Mouse (Mus musculus): ENCODE results near the gene Ctdnep1. TPM values are rescaled to one million over a fixed set of nuclear protein-coding genes. Genes with fewer than 3 reads are reported as not detected.
"Not testable (repeated sequence)": the region's sequence is repeated elsewhere in the genome, so short reads cannot be mapped to it uniquely, and the experiment has no call there.

Gene Ctdnep1
- polyA plus RNA-seq, 1 experiment from 2014 or later: 24.4 TPM

DNA sequence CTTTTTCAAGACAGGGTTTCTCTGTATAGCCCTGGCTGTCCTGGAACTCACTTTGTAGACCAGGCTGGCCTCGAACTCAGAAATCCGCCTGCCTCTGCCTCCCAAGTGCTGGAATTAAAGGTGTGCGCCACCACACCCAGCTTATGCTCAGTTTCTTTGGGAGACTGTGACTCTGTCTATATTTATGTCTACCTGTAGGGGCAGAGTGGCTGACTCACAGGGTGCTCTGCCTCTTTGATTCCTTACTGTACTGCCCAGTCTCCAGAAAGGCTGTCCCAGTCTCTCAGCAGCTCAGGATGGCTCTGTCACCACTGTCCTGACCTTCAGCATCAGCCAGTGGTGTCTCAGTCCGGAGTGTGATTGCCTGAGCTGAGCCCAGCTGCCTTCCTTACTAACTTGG, 25.3 kb upstream of the Ctdnep1 start:
- not testable (repeated sequence) for H3K27ac ChIP-seq (replicated peaks; ENCODE audit: low read depth, low read length); H3K27me3 ChIP-seq (ENCODE audit: control insufficient read depth, insufficient read depth, low read length); H3K9ac ChIP-seq (replicated peaks; ENCODE audit: low read length); H3K4me3 ChIP-seq (replicated peaks; ENCODE audit: low read depth, low read length); DNase-seq; H3K36me3 ChIP-seq (ENCODE audit: control insufficient read depth, insufficient read depth, low read length); ATAC-seq (ENCODE audit: low FRiP score, low TSS enrichment); H3K4me2 ChIP-seq (ENCODE audit: low read length); H3K9me3 ChIP-seq (ENCODE audit: control insufficient read depth, low read length); H3K4me1 ChIP-seq (ENCODE audit: control insufficient read depth, insufficient read depth, low read length)
- WGBS: 80% methylated on average over 4 of the region's 4 CpGs

DNA sequence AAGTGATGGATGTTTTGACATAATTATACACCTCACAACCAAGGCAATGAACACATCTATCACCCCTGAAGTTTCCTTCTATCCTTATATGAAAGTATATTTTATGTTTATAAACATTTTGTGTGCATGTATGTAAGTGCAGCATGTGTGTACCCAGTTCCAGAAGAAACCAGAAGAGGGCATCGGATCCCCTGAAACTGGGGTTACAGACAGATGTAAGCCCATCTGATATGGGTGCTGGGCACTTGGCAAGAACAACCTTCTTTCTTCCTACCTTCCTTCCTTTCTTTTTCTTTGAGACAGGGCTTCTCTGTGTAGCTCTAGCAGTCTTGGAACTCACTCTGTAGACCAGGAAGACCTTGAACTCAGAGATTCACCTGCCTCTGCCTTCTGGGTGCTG, 24.7 kb upstream of the Ctdnep1 start:
- H3K4me3 ChIP-seq (replicated peaks; ENCODE audit: low read depth, low read length): no peak overlapping the region
- ATAC-seq (ENCODE audit: low FRiP score, low TSS enrichment) (no peak), DNase-seq (no peak)
- WGBS: 77% methylated on average over 1 of the region's 1 CpGs
- no peaks in the 10 kb centered on the region for H3K27me3 ChIP-seq (ENCODE audit: control insufficient read depth, insufficient read depth, low read length)
- no peak overlapping the region for H3K27ac ChIP-seq (replicated peaks; ENCODE audit: low read depth, low read length)
- H3K36me3 ChIP-seq (ENCODE audit: control insufficient read depth, insufficient read depth, low read length): no peaks in the 10 kb centered on the region
- H3K4me1 ChIP-seq (ENCODE audit: control insufficient read depth, insufficient read depth, low read length): no peaks in the 10 kb centered on the region
- no peaks in the 10 kb centered on the region for H3K9me3 ChIP-seq (ENCODE audit: control insufficient read depth, low read length)
- no peak overlapping the region for H3K4me2 ChIP-seq (ENCODE audit: low read length)
- H3K9ac ChIP-seq (replicated peaks; ENCODE audit: low read length): no peak overlapping the region

DNA sequence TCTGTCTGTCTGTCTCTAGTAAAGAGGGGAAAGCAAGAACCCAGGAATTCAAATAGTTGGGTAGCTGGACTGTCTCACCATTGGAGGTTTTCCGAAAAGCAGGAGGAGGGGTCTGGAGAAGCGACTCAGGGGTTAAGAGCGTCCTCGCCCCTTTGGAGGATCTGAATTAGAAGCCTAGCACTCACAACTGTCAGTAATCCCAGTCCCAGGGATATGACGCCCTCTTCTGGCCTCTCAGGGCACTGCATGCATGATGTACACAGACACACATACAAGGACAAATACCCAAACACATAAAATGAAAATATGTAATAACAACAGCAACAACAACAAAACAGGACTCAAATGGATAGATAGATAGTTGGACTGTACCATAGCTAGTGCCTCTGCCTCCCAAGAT, 20.3 kb upstream of the Ctdnep1 start:
- H3K27ac ChIP-seq (replicated peaks; ENCODE audit: low read depth, low read length): no peak overlapping the region
- no peak for ATAC-seq (ENCODE audit: low FRiP score, low TSS enrichment)
- H3K4me1 ChIP-seq (ENCODE audit: control insufficient read depth, insufficient read depth, low read length): no peaks in the 10 kb centered on the region
- DNase-seq: no peak
- H3K36me3 ChIP-seq (ENCODE audit: control insufficient read depth, insufficient read depth, low read length): no peaks in the 10 kb centered on the region
- no peak overlapping the region for H3K4me3 ChIP-seq (replicated peaks; ENCODE audit: low read depth, low read length)
- WGBS: 22% methylated on average over 5 of the region's 5 CpGs
- no peaks in the 10 kb centered on the region for H3K9me3 ChIP-seq (ENCODE audit: control insufficient read depth, low read length)
- H3K4me2 ChIP-seq (ENCODE audit: low read length): no peak overlapping the region
- peaks cover 28% of the 10 kb centered on the region for H3K27me3 ChIP-seq (ENCODE audit: control insufficient read depth, insufficient read depth, low read length)
- H3K9ac ChIP-seq (replicated peaks; ENCODE audit: low read length): no peak overlapping the region

DNA sequence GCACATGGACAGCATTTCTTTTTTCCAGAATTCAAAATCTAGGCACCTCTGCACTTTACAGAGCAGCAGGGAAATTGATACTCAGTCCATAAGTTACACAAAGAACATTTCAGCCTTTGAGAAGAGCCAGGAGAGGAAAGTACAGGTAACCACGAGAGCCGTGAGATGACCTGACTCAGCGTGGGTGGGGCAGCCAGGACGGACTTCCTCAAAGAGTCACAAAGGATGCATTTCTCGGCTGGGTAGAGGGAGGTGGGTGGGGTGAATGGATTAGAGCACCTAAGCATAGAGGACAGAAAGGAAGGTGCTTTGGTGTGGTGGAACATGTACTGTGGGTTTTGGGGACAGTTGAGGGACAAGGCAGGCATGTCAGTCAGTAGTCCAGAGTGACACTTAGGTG, 19.1 kb upstream of the Ctdnep1 start:
- ATAC-seq (ENCODE audit: low FRiP score, low TSS enrichment) (no peak), DNase-seq (no peak)
- Histone ChIP-seq H3K4me2 (ENCODE audit: low read length) (no peak overlapping the region), H3K9me3 (ENCODE audit: control insufficient read depth, low read length) (no peaks in the 10 kb centered on the region), H3K4me1 (ENCODE audit: control insufficient read depth, insufficient read depth, low read length) (0 out of 2 replicates have a peak, but pooled peaks cover 4% of the 10 kb centered on the region), H3K4me3 (replicated peaks; ENCODE audit: low read depth, low read length) (no peak overlapping the region), H3K9ac (replicated peaks; ENCODE audit: low read length) (no peak overlapping the region), H3K36me3 (ENCODE audit: control insufficient read depth, insufficient read depth, low read length) (no peaks in the 10 kb centered on the region), H3K27me3 (ENCODE audit: control insufficient read depth, insufficient read depth, low read length) (peaks cover 40% of the 10 kb centered on the region), H3K27ac (replicated peaks; ENCODE audit: low read depth, low read length) (no peak overlapping the region)
- WGBS: 51% methylated on average over 5 of the region's 5 CpGs

DNA sequence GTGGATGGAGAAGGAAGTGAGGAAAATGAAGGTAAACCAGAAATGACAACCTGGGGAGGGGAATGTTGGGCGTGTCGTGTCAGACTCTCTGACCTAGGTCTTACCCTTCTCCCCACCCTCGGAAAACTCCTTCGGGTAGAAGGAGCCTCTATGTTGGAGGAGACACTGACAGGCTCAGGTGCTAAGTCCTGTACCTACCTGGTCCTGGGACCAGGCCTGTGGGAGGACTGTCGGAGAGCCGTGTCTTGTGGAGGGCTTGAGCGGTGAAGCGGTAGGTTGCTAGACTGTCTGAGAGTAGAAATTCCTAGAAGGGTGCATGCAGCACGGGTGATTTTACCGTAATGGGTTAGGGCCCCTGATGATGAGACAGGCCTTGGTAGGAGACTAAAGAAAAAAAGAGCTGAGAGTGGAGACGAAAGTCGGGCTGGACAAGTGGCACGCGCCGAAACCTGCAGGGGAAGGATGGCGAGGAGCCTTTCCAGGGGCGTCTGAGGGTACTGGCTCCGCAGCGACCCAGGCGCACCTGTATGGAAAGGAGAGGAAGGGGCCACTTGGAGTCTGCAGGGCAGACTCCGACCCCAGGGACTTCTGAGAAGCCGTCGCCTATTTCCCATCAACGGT, 16.2 kb upstream of the Ctdnep1 start, which contains the start of gene Cldn7:
Gene Cldn7, plus strand, starts transcription at position 130 of the 621 bp plus-strand sequence.
- Histone ChIP-seq H3K4me1 (ENCODE audit: control insufficient read depth, insufficient read depth, low read length) (0 out of 2 replicates have a peak, but pooled peaks cover 5% of the 10 kb centered on the region), H3K9ac (replicated peaks; ENCODE audit: low read length) (no peak within 1 kb of the TSS), H3K27me3 (ENCODE audit: control insufficient read depth, insufficient read depth, low read length) (peaks cover 55% of the 10 kb centered on the region), H3K9me3 (ENCODE audit: control insufficient read depth, low read length) (no peaks in the 10 kb centered on the region), H3K4me2 (ENCODE audit: low read length) (0 out of 2 replicates have a peak within 1 kb of the TSS, but pooled peaks have one; percentile 17), H3K4me3 (replicated peaks; ENCODE audit: low read depth, low read length) (0 out of 2 replicates have a peak within 1 kb of the TSS, but pooled peaks have one; percentile 7), H3K27ac (replicated peaks; ENCODE audit: low read depth, low read length) (no peak within 1 kb of the TSS), H3K36me3 (ENCODE audit: control insufficient read depth, insufficient read depth, low read length) (peaks cover 13% of the 10 kb centered on the region)
- WGBS: 11% methylated on average over 24 of the region's 24 CpGs
- ATAC-seq (ENCODE audit: low FRiP score, low TSS enrichment) (no peak), DNase-seq (no peak)

DNA sequence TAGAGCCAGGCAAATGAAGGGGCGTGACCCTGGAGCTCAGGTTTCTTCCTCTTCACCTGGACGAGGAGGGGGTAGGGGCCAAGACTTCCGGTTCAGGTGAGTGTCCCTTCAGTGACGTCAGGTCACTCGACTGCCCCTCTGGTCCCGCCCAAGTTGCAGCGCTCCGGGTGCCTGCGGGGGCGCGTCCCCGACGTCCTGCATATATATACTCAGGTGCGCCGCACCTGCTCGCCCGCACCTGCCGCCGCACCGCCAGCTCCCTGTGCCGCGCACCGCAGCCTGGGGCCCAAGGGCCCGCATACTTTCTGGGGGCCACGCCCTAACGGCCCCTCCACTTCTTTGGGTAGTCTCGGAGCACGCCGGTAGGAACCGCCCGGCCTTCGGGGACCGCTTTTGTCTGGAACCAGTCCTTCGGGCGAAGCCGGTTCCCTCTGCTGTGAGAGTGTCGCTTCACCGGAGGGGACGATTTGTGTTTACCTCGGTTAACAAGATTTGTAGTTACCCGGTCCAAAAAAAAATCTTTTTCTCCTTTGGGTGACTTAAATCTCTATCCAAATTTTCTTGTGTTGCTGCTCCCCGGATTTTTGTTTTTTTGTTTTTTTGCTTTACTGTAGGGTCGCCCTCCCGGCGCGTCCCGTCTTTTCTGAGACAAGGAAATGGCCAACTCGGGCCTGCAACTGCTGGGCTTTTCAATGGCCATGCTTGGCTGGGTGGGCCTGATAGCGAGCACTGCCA, 15.5 kb upstream of the Ctdnep1 start:
- DNase-seq (peak; percentile 28), ATAC-seq (ENCODE audit: low FRiP score, low TSS enrichment) (no peak)
- Histone ChIP-seq H3K27me3 (ENCODE audit: control insufficient read depth, insufficient read depth, low read length) (peaks cover 55% of the 10 kb centered on the region), H3K36me3 (ENCODE audit: control insufficient read depth, insufficient read depth, low read length) (peaks cover 20% of the 10 kb centered on the region), H3K27ac (replicated peaks; ENCODE audit: low read depth, low read length) (no peak overlapping the region), H3K4me1 (ENCODE audit: control insufficient read depth, insufficient read depth, low read length) (0 out of 2 replicates have a peak, but pooled peaks cover 5% of the 10 kb centered on the region), H3K4me3 (replicated peaks; ENCODE audit: low read depth, low read length) (0 out of 2 replicates have a peak overlapping the region, but pooled peaks have one; percentile 7), H3K4me2 (ENCODE audit: low read length) (0 out of 2 replicates have a peak overlapping the region, but pooled peaks have one; percentile 17), H3K9me3 (ENCODE audit: control insufficient read depth, low read length) (no peaks in the 10 kb centered on the region), H3K9ac (replicated peaks; ENCODE audit: low read length) (no peak overlapping the region)
- WGBS: 2% methylated on average over 49 of the region's 49 CpGs

DNA sequence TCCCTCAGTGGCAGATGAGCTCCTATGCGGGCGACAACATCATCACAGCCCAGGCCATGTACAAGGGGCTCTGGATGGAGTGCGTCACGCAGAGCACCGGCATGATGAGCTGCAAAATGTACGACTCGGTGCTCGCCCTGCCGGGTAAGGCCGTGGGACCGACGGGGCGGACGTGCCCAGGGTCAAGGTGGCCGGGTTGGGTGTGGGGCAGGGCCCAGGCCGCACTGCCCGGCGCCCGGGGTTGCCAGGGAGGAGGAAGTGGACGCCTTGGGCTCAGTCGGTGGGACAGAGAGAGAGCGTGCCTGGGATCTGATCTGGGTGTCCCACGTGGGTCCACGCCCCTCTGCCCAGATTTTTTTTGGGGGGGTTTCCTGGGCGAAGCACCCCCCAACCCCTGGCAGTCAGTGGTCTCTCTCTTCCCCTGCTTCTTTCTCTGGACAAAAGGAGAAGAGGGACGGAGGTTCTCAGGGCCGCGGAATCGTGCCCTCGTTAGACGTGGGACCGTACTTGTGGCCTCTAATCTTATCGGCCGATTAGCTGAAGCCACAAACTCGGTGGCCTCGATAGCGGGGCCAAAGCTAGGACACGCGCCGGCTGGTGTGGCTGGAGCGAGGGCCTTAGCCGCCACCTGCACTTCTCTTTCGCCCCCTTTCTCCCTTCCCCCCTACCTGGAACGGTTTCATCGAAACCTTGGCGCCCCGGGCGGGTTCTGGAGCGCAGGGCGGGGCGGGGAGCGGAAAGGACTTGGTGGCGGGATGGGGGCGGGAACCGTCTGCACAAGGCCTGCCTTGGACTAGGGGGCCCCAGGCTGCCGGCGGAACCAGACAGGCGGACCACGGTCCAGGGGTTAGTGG, 14.7 kb upstream of the Ctdnep1 start:
- ATAC-seq (ENCODE audit: low FRiP score, low TSS enrichment): no peak
- Histone ChIP-seq H3K9me3 (ENCODE audit: control insufficient read depth, low read length) (no peaks in the 10 kb centered on the region), H3K9ac (replicated peaks; ENCODE audit: low read length) (0 out of 2 replicates have a peak overlapping the region, but pooled peaks have one; percentile 9), H3K36me3 (ENCODE audit: control insufficient read depth, insufficient read depth, low read length) (peaks cover 21% of the 10 kb centered on the region), H3K27ac (replicated peaks; ENCODE audit: low read depth, low read length) (no peak overlapping the region), H3K4me2 (ENCODE audit: low read length) (peak overlapping the region; percentile 40), H3K27me3 (ENCODE audit: control insufficient read depth, insufficient read depth, low read length) (peaks cover 55% of the 10 kb centered on the region), H3K4me1 (ENCODE audit: control insufficient read depth, insufficient read depth, low read length) (0 out of 2 replicates have a peak, but pooled peaks cover 5% of the 10 kb centered on the region), H3K4me3 (replicated peaks; ENCODE audit: low read depth, low read length) (peak overlapping the region; percentile 18)
- 1% methylated on average over 58 of the region's 59 CpGs for WGBS
- DNase-seq: no peak

DNA sequence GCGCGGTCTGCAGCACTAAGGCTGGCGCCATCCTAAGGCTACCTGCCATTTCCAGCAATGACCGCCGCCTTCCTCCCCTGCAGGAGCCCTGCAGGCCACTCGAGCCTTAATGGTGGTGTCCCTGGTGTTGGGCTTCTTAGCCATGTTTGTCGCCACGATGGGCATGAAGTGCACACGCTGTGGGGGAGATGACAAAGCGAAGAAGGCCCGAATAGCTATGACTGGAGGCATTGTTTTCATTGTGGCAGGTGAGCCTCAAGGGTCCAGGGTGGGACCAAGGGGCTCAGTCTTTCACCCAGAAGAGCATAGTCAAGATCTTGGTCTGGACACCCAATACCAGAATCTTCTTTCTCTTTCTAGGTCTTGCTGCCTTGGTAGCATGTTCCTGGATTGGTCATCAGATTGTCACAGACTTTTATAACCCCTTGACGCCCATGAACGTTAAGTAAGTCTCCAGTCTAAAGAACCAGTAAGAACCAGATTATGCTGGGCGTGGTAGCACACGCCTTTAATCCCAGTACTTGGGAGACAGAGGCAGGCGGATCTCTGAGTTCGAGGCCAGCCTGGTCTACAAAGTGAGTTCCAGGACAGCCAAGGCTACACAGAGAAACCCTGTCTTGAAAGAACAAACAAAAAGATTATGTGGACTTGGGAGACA, 14.0 kb upstream of the Ctdnep1 start:
- Histone ChIP-seq H3K9ac (replicated peaks; ENCODE audit: low read length) (no peak overlapping the region), H3K4me1 (ENCODE audit: control insufficient read depth, insufficient read depth, low read length) (0 out of 2 replicates have a peak, but pooled peaks cover 5% of the 10 kb centered on the region), H3K27ac (replicated peaks; ENCODE audit: low read depth, low read length) (no peak overlapping the region), H3K4me3 (replicated peaks; ENCODE audit: low read depth, low read length) (peak overlapping the region; percentile 18), H3K9me3 (ENCODE audit: control insufficient read depth, low read length) (no peaks in the 10 kb centered on the region), H3K27me3 (ENCODE audit: control insufficient read depth, insufficient read depth, low read length) (peaks cover 55% of the 10 kb centered on the region), H3K36me3 (ENCODE audit: control insufficient read depth, insufficient read depth, low read length) (peaks cover 24% of the 10 kb centered on the region), H3K4me2 (ENCODE audit: low read length) (peak overlapping the region; percentile 40)
- ATAC-seq (ENCODE audit: low FRiP score, low TSS enrichment): no peak
- peak; percentile 25 for DNase-seq
- 37% methylated on average over 17 of the region's 17 CpGs for WGBS

Data from midbrain, embryonic 14.5 days (tissue).